Mouse (Mus musculus): Measurements from ENCODE around the gene Slc1a5. TPM values are rescaled to one million over a fixed set of nuclear protein-coding genes. Genes with fewer than 3 reads are reported as not detected.
A peak's percentile ranks its signal among the peaks of the same experiment; 100 is the strongest.

The Slc1a5 gene
- polyA plus RNA-seq, 1 experiment from 2014 or later, result 30.3 TPM

GRCm38 (mm10) chr7:16783224-16783688 is 2.1 kb downstream of the Slc1a5 start:
- H3K9me3 ChIP-seq (ENCODE audit: control insufficient read depth, low read length), result no peaks in the 10 kb centered on the region
- H3K4me1 ChIP-seq (ENCODE audit: control insufficient read depth in 2 of 2, insufficient read depth in 2 of 2, low read length in 2 of 2), result peaks cover 21 to 36% of the 10 kb centered on the region in 2 experiments
- no peak for ATAC-seq (ENCODE audit: insufficient number of reproducible peaks, insufficient read depth, low FRiP score, low read depth)
- peak overlapping the region; percentile 88 for H3K4me2 ChIP-seq (ENCODE audit: low read length)
- H3K9ac ChIP-seq (ENCODE audit: low read length), result peak overlapping the region; percentile 86
- H3K4me3 ChIP-seq (ENCODE audit: control insufficient read depth in 1 of 2, insufficient read depth in 1 of 2, low read depth in 1 of 2, low read length in 2 of 2), result peak overlapping the region; percentile 61 to 64
- WGBS, result 18% methylated on average over 10 of the region's 10 CpGs
- H3K36me3 ChIP-seq (ENCODE audit: control insufficient read depth, insufficient read depth, low read length), result peaks cover 16% of the 10 kb centered on the region; the same call in 1 of the 2 replicates
- no peaks in the 10 kb centered on the region for H3K27me3 ChIP-seq (ENCODE audit: control insufficient read depth, insufficient read depth, low read length)
- peak overlapping the region; percentile 50 to 61 for H3K27ac ChIP-seq (replicated peaks in 1 of 2; ENCODE audit: control insufficient read depth in 1 of 2, insufficient read depth in 1 of 2, low read depth in 2 of 2, low read length in 2 of 2)

GRCm38 (mm10) chr7:16783758-16784415 is 2.7 kb downstream of the Slc1a5 start:
- ATAC-seq (ENCODE audit: insufficient number of reproducible peaks, insufficient read depth, low FRiP score, low read depth), result peak; percentile 45; the same call in 1 of the 2 replicates
- Histone ChIP-seq H3K27me3 (ENCODE audit: control insufficient read depth, insufficient read depth, low read length) (no peaks in the 10 kb centered on the region), H3K9me3 (ENCODE audit: control insufficient read depth, low read length) (no peaks in the 10 kb centered on the region), H3K4me1 (ENCODE audit: control insufficient read depth in 2 of 2, insufficient read depth in 2 of 2, low read length in 2 of 2) (peaks cover 21 to 36% of the 10 kb centered on the region in 2 experiments), H3K4me3 (ENCODE audit: control insufficient read depth in 1 of 2, insufficient read depth in 1 of 2, low read depth in 1 of 2, low read length in 2 of 2) (peak overlapping the region; percentile 61 to 64), H3K4me2 (ENCODE audit: low read length) (peak overlapping the region; percentile 88), H3K9ac (ENCODE audit: low read length) (peak overlapping the region; percentile 86), H3K27ac (replicated peaks in 1 of 2; ENCODE audit: control insufficient read depth in 1 of 2, insufficient read depth in 1 of 2, low read depth in 2 of 2, low read length in 2 of 2) (peak overlapping the region; percentile 50 to 61), H3K36me3 (ENCODE audit: control insufficient read depth, insufficient read depth, low read length) (peaks cover 16% of the 10 kb centered on the region; the same call in 1 of the 2 replicates)
- 35% methylated on average over 17 of the region's 17 CpGs for WGBS

- 75% methylated on average over 10 of the region's 10 CpGs for WGBS
- H3K9me3 ChIP-seq (ENCODE audit: control insufficient read depth, low read length), result no peaks in the 10 kb centered on the region
These were observed 3.4 kb downstream of the Slc1a5 start for GRCm38 (mm10) chr7:16784498-16784976.

GRCm38 (mm10) chr7:16785541-16786083 is 4.5 kb downstream of the Slc1a5 start:
- Histone ChIP-seq H3K9ac (ENCODE audit: low read length) (no peak overlapping the region; the same call in 1 of the 2 replicates), H3K27me3 (ENCODE audit: control insufficient read depth, insufficient read depth, low read length) (no peaks in the 10 kb centered on the region), H3K36me3 (ENCODE audit: control insufficient read depth, insufficient read depth, low read length) (peaks cover 27% of the 10 kb centered on the region), H3K4me1 (ENCODE audit: control insufficient read depth in 2 of 2, insufficient read depth in 2 of 2, low read length in 2 of 2) (peaks cover 21 to 32% of the 10 kb centered on the region in 2 experiments), H3K4me3 (ENCODE audit: control insufficient read depth in 1 of 2, insufficient read depth in 1 of 2, low read depth in 1 of 2, low read length in 2 of 2) (no peak overlapping the region), H3K4me2 (ENCODE audit: low read length) (no peak overlapping the region), H3K9me3 (ENCODE audit: control insufficient read depth, low read length) (no peaks in the 10 kb centered on the region), H3K27ac (replicated peaks in 1 of 2; ENCODE audit: control insufficient read depth in 1 of 2, insufficient read depth in 1 of 2, low read depth in 2 of 2, low read length in 2 of 2) (no peak overlapping the region)
- ATAC-seq (ENCODE audit: insufficient number of reproducible peaks, insufficient read depth, low FRiP score, low read depth), result no peak
- WGBS, result 73% methylated on average over 8 of the region's 8 CpGs

More at GRCm38 (mm10) chr7:16784498-16784976, 3.4 kb downstream of the Slc1a5 start:
- H3K27me3 ChIP-seq (ENCODE audit: control insufficient read depth, insufficient read depth, low read length), result no peaks in the 10 kb centered on the region
- H3K9ac ChIP-seq (ENCODE audit: low read length), result peak overlapping the region; percentile 86; the same call in 1 of the 2 replicates
- peak overlapping the region in 1 of 2 experiments; percentile 61; a peak in 2 of 4 replicates for H3K27ac ChIP-seq (replicated peaks in 1 of 2; ENCODE audit: control insufficient read depth in 1 of 2, insufficient read depth in 1 of 2, low read depth in 2 of 2, low read length in 2 of 2)
- H3K4me2 ChIP-seq (ENCODE audit: low read length), result peak overlapping the region; percentile 88
- H3K4me1 ChIP-seq (ENCODE audit: control insufficient read depth in 2 of 2, insufficient read depth in 2 of 2, low read length in 2 of 2), result peaks cover 21 to 36% of the 10 kb centered on the region in 2 experiments
- peak overlapping the region; percentile 1 to 61; a peak in 1 of 4 replicates for H3K4me3 ChIP-seq (ENCODE audit: control insufficient read depth in 1 of 2, insufficient read depth in 1 of 2, low read depth in 1 of 2, low read length in 2 of 2)
- peaks cover 20% of the 10 kb centered on the region; the same call in 1 of the 2 replicates for H3K36me3 ChIP-seq (ENCODE audit: control insufficient read depth, insufficient read depth, low read length)
- ATAC-seq (ENCODE audit: insufficient number of reproducible peaks, insufficient read depth, low FRiP score, low read depth), result no peak

GRCm38 (mm10) chr7:16792316-16792715 is 11.2 kb downstream of the Slc1a5 start:
- Histone ChIP-seq H3K4me1 (ENCODE audit: control insufficient read depth in 2 of 2, insufficient read depth in 2 of 2, low read length in 2 of 2) (peaks cover 4 to 18% of the 10 kb centered on the region in 2 experiments), H3K9ac (ENCODE audit: low read length) (no peak overlapping the region), H3K9me3 (ENCODE audit: control insufficient read depth, low read length) (no peaks in the 10 kb centered on the region), H3K4me2 (ENCODE audit: low read length) (no peak overlapping the region), H3K36me3 (ENCODE audit: control insufficient read depth, insufficient read depth, low read length) (peaks cover 39% of the 10 kb centered on the region), H3K27me3 (ENCODE audit: control insufficient read depth, insufficient read depth, low read length) (no peaks in the 10 kb centered on the region), H3K4me3 (ENCODE audit: control insufficient read depth in 1 of 2, insufficient read depth in 1 of 2, low read depth in 1 of 2, low read length in 2 of 2) (no peak overlapping the region), H3K27ac (replicated peaks in 1 of 2; ENCODE audit: control insufficient read depth in 1 of 2, insufficient read depth in 1 of 2, low read depth in 2 of 2, low read length in 2 of 2) (0 out of 4 replicates have a peak overlapping the region, but pooled peaks of 1 of the 2 experiments have one; percentile 61)
- WGBS, result 78% methylated on average over 5 of the region's 5 CpGs
- no peak for ATAC-seq (ENCODE audit: insufficient number of reproducible peaks, insufficient read depth, low FRiP score, low read depth)

- H3K27ac ChIP-seq (replicated peaks in 1 of 2; ENCODE audit: control insufficient read depth in 1 of 2, insufficient read depth in 1 of 2, low read depth in 2 of 2, low read length in 2 of 2), result peak overlapping the region; percentile 10 to 61; a peak in 3 of 4 replicates
- H3K4me3 ChIP-seq (ENCODE audit: control insufficient read depth in 1 of 2, insufficient read depth in 1 of 2, low read depth in 1 of 2, low read length in 2 of 2), result peak overlapping the region; percentile 10 to 25
- H3K9ac ChIP-seq (ENCODE audit: low read length), result peak overlapping the region; percentile 55
- peaks cover 4 to 18% of the 10 kb centered on the region in 2 experiments for H3K4me1 ChIP-seq (ENCODE audit: control insufficient read depth in 2 of 2, insufficient read depth in 2 of 2, low read length in 2 of 2)
- H3K36me3 ChIP-seq (ENCODE audit: control insufficient read depth, insufficient read depth, low read length), result peaks cover 46% of the 10 kb centered on the region
- 0 out of 2 replicates have a peak, but pooled peaks have one; percentile 53 for ATAC-seq (ENCODE audit: insufficient number of reproducible peaks, insufficient read depth, low FRiP score, low read depth)
- peak overlapping the region; percentile 58 for H3K4me2 ChIP-seq (ENCODE audit: low read length)
- 35% methylated on average over 19 of the region's 19 CpGs for WGBS
- H3K9me3 ChIP-seq (ENCODE audit: control insufficient read depth, low read length), result no peaks in the 10 kb centered on the region
- no peaks in the 10 kb centered on the region for H3K27me3 ChIP-seq (ENCODE audit: control insufficient read depth, insufficient read depth, low read length)
These were observed 12.0 kb downstream of the Slc1a5 start for GRCm38 (mm10) chr7:16793010-16793725.

GRCm38 (mm10) chr7:16794886-16795285 is 13.7 kb downstream of the Slc1a5 start:
- H3K9ac ChIP-seq (ENCODE audit: low read length), result no peak overlapping the region
- H3K27me3 ChIP-seq (ENCODE audit: control insufficient read depth, insufficient read depth, low read length), result no peaks in the 10 kb centered on the region
- H3K4me3 ChIP-seq (ENCODE audit: control insufficient read depth in 1 of 2, insufficient read depth in 1 of 2, low read depth in 1 of 2, low read length in 2 of 2), result no peak overlapping the region
- ATAC-seq (ENCODE audit: insufficient number of reproducible peaks, insufficient read depth, low FRiP score, low read depth), result no peak
- peaks cover 4 to 18% of the 10 kb centered on the region in 2 experiments for H3K4me1 ChIP-seq (ENCODE audit: control insufficient read depth in 2 of 2, insufficient read depth in 2 of 2, low read length in 2 of 2)
- WGBS, result 86% methylated on average over 5 of the region's 5 CpGs
- H3K36me3 ChIP-seq (ENCODE audit: control insufficient read depth, insufficient read depth, low read length), result peaks cover 45% of the 10 kb centered on the region
- no peak overlapping the region for H3K4me2 ChIP-seq (ENCODE audit: low read length)
- H3K27ac ChIP-seq (replicated peaks in 1 of 2; ENCODE audit: control insufficient read depth in 1 of 2, insufficient read depth in 1 of 2, low read depth in 2 of 2, low read length in 2 of 2), result no peak overlapping the region
- no peaks in the 10 kb centered on the region for H3K9me3 ChIP-seq (ENCODE audit: control insufficient read depth, low read length)
